Mouse (Mus musculus) ES-Bruce4 (cell line): ENCODE measurements around the gene Akap13.

ENCODE experiments used
- CTCF ChIP-seq: IDR thresholded peaks from one replicate; pipeline ENCODE4 v1.8.1; 2011; ENCODE audit warnings: low read depth, low read length
- POLR2A ChIP-seq: IDR thresholded peaks from one replicate; pipeline ENCODE4 v1.8.1; 2011; ENCODE audit warnings: low read length; ENCODE audit not compliant: insufficient read depth

GRCm38 (mm10) chr7:75613240-75613639 is 157.9 kb downstream of the Akap13 start:
- TF ChIP-seq CTCF (no peak), POLR2A (no peak)
